Mouse (Mus musculus) forebrain, embryonic 15.5 days (tissue): ENCODE data around the gene Gm43951. TPM values are rescaled to one million over a fixed set of nuclear protein-coding genes. Genes with fewer than 3 reads are reported as not detected.
A peak's percentile ranks its signal among the peaks of the same experiment; 100 is the strongest.
"Not testable (repeated sequence)": the region's sequence is repeated elsewhere in the genome, so short reads cannot be mapped to it uniquely, and the experiment has no call there.

ENCODE experiments used
- ATAC-seq: fragments of 200-750 bp; cut with Nextera tagmentation; replicated peaks from 2 replicates; pipeline ENCODE4 v1.8.0; 2017; ENCODE audit warnings: mild to moderate bottlenecking, moderate TSS enrichment, moderate library complexity
- H3K27ac ChIP-seq: fragments of 300-500 bp; sonication (generic); replicated peaks from 2 replicates; pipeline ENCODE4 v1.5.1; 2015; ENCODE audit warnings: mild to moderate bottlenecking, inconsistent platforms
- H3K27me3 ChIP-seq: fragments of 300-500 bp; sonication (generic); 2 replicates; pipeline ENCODE4 v1.6.1; 2015; ENCODE audit warnings: inconsistent platforms
- H3K36me3 ChIP-seq: fragments of 300-500 bp; sonication (generic); 2 replicates; pipeline ENCODE4 v1.6.1; 2015; ENCODE audit warnings: mild to moderate bottlenecking, inconsistent platforms
- H3K4me1 ChIP-seq: fragments of 300-500 bp; sonication (generic); 2 replicates; pipeline ENCODE4 v1.6.1; 2015; ENCODE audit warnings: inconsistent platforms
- H3K4me2 ChIP-seq: fragments of 300-500 bp; sonication (generic); replicated peaks from 2 replicates; pipeline ENCODE4 v1.6.1; 2015; ENCODE audit warnings: mild to moderate bottlenecking, inconsistent platforms
- H3K4me3 ChIP-seq: fragments of 300-500 bp; sonication (generic); 2 replicates; pipeline ENCODE4 v1.5.1; 2015; ENCODE audit warnings: mild to moderate bottlenecking, inconsistent platforms
- H3K9ac ChIP-seq: fragments of 300-500 bp; sonication (generic); replicated peaks from 2 replicates; pipeline ENCODE4 v1.6.1; 2015; ENCODE audit warnings: mild to moderate bottlenecking, inconsistent platforms
- H3K9me3 ChIP-seq: fragments of 300-500 bp; sonication (generic); 2 replicates; pipeline ENCODE4 v1.6.1; 2016; ENCODE audit warnings: inconsistent platforms
- WGBS: fragments of 180-500 bp; shearing (Covaris S2); methylation state at CpG from one replicate; pipeline ENCODE4 v1.1.7; 2015; ENCODE audit warnings: mixed read lengths; 5-methylcytosine and 5-hydroxymethylcytosine counted together
- polyA plus RNA-seq: library from polyadenylated mRNA; unstranded; fragments of >200 nt; fragmentation: Nextera tagmentation; extraction: Ambion mirVana; gene quantifications from 2 replicates; pipeline ENCODE4 v1.2.1, GENCODE M21; 2015

The Gm43951 gene
- polyA plus RNA-seq, 1 experiment from 2014 or later: 1.4 TPM

DNA sequence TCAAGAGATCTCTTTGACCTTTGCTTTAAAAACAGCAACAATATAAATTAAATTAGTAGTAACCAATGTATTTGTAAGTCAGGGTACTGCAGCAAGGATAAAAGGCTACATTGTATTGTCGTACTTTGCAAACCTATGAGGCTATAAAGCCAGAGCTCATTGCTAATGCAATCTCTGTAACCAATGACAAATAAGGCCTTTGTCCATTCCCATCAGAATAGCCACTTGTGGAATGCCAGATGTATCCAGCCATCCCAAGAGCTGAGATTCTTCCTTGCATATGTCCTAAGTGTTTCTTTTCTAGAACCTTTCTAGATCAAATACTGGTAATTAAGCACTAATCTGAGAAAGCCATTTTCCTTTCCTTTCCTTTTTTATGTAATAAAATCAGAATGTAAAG, 15.8 kb downstream of the Gm43951 start:
- Histone ChIP-seq H3K4me3 (no peak overlapping the region), H3K27me3 (no peaks in the 10 kb centered on the region), H3K4me1 (no peaks in the 10 kb centered on the region), H3K36me3 (peaks cover 46% of the 10 kb centered on the region), H3K9me3 (no peaks in the 10 kb centered on the region), H3K27ac (no peak overlapping the region), H3K9ac (no peak overlapping the region), H3K4me2 (no peak overlapping the region)
- no peak for ATAC-seq
- WGBS: 65% methylated on average over 1 of the region's 1 CpGs

GRCm38 (mm10) chr11:72184252-72184651, 22.4 kb downstream of the Gm43951 start:
- Histone ChIP-seq H3K27me3 (no peaks in the 10 kb centered on the region), H3K4me3 (no peak overlapping the region), H3K4me2 (no peak overlapping the region), H3K27ac (no peak overlapping the region), H3K36me3 (peaks cover 34% of the 10 kb centered on the region), H3K9ac (no peak overlapping the region), H3K4me1 (no peaks in the 10 kb centered on the region), H3K9me3 (no peaks in the 10 kb centered on the region)
- no peak for ATAC-seq
- WGBS: 88% methylated on average over 4 of the region's 4 CpGs

GRCm38 (mm10) chr11:72181136-72181535, 25.5 kb downstream of the Gm43951 start:
- no peak overlapping the region for H3K27ac ChIP-seq
- H3K4me3 ChIP-seq: no peak overlapping the region
- WGBS: 96% methylated on average over 4 of the region's 4 CpGs
- 0 out of 2 replicates have a peak, but pooled peaks cover 4% of the 10 kb centered on the region for H3K4me1 ChIP-seq
- no peak overlapping the region for H3K9ac ChIP-seq
- peaks cover 31% of the 10 kb centered on the region; the same call in 1 of the 2 replicates for H3K36me3 ChIP-seq
- H3K27me3 ChIP-seq: no peaks in the 10 kb centered on the region
- no peaks in the 10 kb centered on the region for H3K9me3 ChIP-seq
- H3K4me2 ChIP-seq: no peak overlapping the region
- ATAC-seq: no peak

GRCm38 (mm10) chr11:72180556-72180955, 26.1 kb downstream of the Gm43951 start:
- Histone ChIP-seq H3K9me3 (no peaks in the 10 kb centered on the region), H3K4me2 (no peak overlapping the region), H3K27me3 (no peaks in the 10 kb centered on the region), H3K4me3 (no peak overlapping the region), H3K9ac (no peak overlapping the region), H3K27ac (no peak overlapping the region), H3K4me1 (0 out of 2 replicates have a peak, but pooled peaks cover 4% of the 10 kb centered on the region), H3K36me3 (peaks cover 37% of the 10 kb centered on the region)
- ATAC-seq: no peak
- 89% methylated on average over 5 of the region's 5 CpGs for WGBS

- no peak overlapping the region for H3K27ac ChIP-seq
- no peak overlapping the region for H3K4me3 ChIP-seq
- ATAC-seq: no peak
- no peaks in the 10 kb centered on the region for H3K27me3 ChIP-seq
- H3K9ac ChIP-seq: no peak overlapping the region
- no peaks in the 10 kb centered on the region for H3K9me3 ChIP-seq
- no peak overlapping the region for H3K4me2 ChIP-seq
- peaks cover 60% of the 10 kb centered on the region for H3K36me3 ChIP-seq
- WGBS: 20% methylated on average over 3 of the region's 3 CpGs
- 0 out of 2 replicates have a peak, but pooled peaks cover 4% of the 10 kb centered on the region for H3K4me1 ChIP-seq
Measured at GRCm38 (mm10) chr11:72176553-72176952, 30.1 kb downstream of the Gm43951 start.

DNA sequence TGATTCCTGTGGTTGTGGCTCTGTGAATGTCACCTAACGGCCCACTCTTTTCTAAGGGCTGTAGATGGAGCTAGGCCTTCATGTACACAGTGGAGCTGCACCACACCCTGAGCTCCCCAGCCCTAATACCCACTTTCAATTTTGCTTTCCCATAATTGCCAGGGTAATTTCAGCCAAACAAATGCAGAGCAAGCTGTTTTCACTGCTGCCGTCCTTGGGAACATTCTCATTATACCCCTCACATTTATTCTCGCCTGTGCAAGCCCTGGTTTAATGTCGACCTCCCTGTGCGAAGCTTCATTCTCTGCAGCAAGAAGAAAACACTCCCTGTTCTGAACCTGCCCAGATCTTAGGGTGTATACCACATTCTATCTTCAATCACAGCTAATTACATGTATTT, 30.7 kb downstream of the Gm43951 start:
- no peaks in the 10 kb centered on the region for H3K9me3 ChIP-seq
- H3K4me1 ChIP-seq: 0 out of 2 replicates have a peak, but pooled peaks cover 4% of the 10 kb centered on the region
- 48% methylated on average over 5 of the region's 5 CpGs for WGBS
- ATAC-seq: no peak
- H3K27ac ChIP-seq: no peak overlapping the region
- H3K36me3 ChIP-seq: peaks cover 57% of the 10 kb centered on the region
- H3K9ac ChIP-seq: no peak overlapping the region
- no peak overlapping the region for H3K4me3 ChIP-seq
- no peaks in the 10 kb centered on the region for H3K27me3 ChIP-seq
- no peak overlapping the region for H3K4me2 ChIP-seq

DNA sequence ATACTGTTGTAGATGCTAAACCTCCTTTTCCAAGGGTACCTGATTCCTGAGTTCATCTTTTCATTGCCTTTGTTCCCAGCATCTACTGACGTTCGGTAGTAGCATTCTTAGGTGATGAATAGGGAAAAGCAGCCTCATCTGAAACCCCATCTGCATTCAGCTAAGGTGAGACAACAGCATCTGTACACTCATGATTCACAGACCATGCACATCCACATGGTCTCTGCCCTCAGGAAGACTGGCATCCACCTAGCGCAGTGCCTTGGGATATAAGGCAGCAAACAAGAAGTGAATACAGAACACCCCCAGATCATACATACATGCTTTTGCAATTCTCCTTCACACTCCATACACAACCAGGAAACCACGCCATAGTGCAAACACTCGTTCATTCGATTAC, 31.9 kb downstream of the Gm43951 start:
- Histone ChIP-seq H3K9me3 (no peaks in the 10 kb centered on the region), H3K4me3 (no peak overlapping the region), H3K9ac (no peak overlapping the region), H3K27ac (no peak overlapping the region), H3K4me1 (0 out of 2 replicates have a peak, but pooled peaks cover 4% of the 10 kb centered on the region), H3K4me2 (no peak overlapping the region), H3K36me3 (peaks cover 58% of the 10 kb centered on the region), H3K27me3 (no peaks in the 10 kb centered on the region)
- no peak for ATAC-seq
- 97% methylated on average over 6 of the region's 6 CpGs for WGBS

GRCm38 (mm10) chr11:72173506-72173905, 33.1 kb downstream of the Gm43951 start:
- WGBS: 94% methylated on average over 5 of the region's 5 CpGs
- Histone ChIP-seq H3K36me3 (peaks cover 63% of the 10 kb centered on the region), H3K4me2 (no peak overlapping the region), H3K9ac (no peak overlapping the region), H3K4me1 (0 out of 2 replicates have a peak, but pooled peaks cover 4% of the 10 kb centered on the region), H3K9me3 (no peaks in the 10 kb centered on the region), H3K27me3 (no peaks in the 10 kb centered on the region), H3K27ac (no peak overlapping the region), H3K4me3 (no peak overlapping the region)
- no peak for ATAC-seq

DNA sequence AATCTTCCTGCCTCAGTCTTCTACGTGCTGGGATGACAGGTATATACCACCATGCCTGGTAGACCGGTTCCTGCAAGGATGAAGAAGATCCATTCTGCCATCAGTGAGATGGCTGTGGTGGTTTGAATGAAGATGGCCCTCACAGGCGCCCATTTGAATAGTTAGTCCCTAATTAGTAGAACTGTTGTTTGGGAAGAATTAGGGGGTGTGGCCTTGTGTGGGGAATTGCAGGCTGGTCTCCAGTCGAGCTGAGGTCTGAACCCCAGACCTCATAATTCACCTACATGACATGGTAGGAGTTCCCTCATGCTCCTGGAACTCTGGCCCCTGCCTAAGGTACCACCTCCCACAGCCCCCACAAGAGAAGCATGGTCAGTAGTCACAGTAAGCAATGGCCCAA, 34.7 kb downstream of the Gm43951 start:
- H3K4me2 ChIP-seq, H3K9ac ChIP-seq, H3K4me3 ChIP-seq, H3K27me3 ChIP-seq, H3K4me1 ChIP-seq, ATAC-seq, H3K9me3 ChIP-seq, H3K27ac ChIP-seq: not testable (repeated sequence)
- peaks cover 64% of the 10 kb centered on the region for H3K36me3 ChIP-seq
- 66% methylated on average over 4 of the region's 4 CpGs for WGBS

DNA sequence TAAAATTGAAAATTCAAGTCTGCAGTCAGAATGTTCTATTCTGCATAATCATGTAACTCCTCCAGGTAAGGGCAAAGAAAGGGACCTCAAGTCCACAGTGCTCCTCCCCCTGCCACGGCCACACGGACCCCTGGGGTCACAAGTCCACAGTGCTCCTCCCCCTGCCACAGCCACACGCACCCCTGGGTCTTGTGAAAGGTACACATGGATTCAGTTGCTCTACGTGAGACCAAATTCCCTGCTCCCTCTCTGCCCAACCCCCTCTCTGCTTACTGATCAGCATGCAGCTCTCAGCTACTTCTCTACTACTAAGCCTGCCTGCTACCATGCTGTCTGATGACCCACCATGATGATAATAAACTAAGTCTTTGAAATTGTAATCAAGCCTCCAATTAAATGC, 36.8 kb downstream of the Gm43951 start:
- Histone ChIP-seq H3K4me3 (no peak overlapping the region), H3K27me3 (no peaks in the 10 kb centered on the region), H3K36me3 (peaks cover 69% of the 10 kb centered on the region), H3K9me3 (no peaks in the 10 kb centered on the region), H3K9ac (no peak overlapping the region), H3K27ac (no peak overlapping the region), H3K4me1 (no peaks in the 10 kb centered on the region), H3K4me2 (no peak overlapping the region)
- no peak for ATAC-seq
- WGBS: 94% methylated on average over 4 of the region's 4 CpGs

- 93% methylated on average over 2 of the region's 2 CpGs for WGBS
- peaks cover 61% of the 10 kb centered on the region for H3K36me3 ChIP-seq
- H3K4me1 ChIP-seq: no peaks in the 10 kb centered on the region
- no peaks in the 10 kb centered on the region for H3K27me3 ChIP-seq
- H3K27ac ChIP-seq: no peak overlapping the region
- H3K4me2 ChIP-seq: no peak overlapping the region
- H3K9me3 ChIP-seq: no peaks in the 10 kb centered on the region
- H3K4me3 ChIP-seq: no peak overlapping the region
- ATAC-seq: no peak
- H3K9ac ChIP-seq: no peak overlapping the region
Measured at GRCm38 (mm10) chr11:72163198-72163597, 43.4 kb downstream of the Gm43951 start.

DNA sequence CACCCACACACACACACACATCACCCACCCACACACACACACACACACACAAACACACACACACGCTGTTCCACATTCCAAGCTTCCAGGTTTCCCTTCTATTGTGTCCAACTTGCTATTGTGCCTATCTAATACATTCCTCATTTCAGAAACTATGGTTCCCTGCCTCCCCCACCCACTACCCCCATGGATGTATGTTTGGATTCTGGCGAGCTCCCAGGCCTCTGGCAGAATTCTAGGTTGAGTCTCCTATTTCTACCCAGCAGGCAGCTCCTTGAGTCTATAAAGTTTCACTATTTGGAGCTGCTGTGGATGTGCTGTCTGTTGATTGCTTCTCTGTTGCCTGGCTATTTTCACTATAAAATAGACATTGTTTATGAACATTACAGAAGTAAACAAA, 50.0 kb downstream of the Gm43951 start:
- Histone ChIP-seq H3K4me2 (no peak overlapping the region), H3K9ac (no peak overlapping the region), H3K9me3 (no peaks in the 10 kb centered on the region), H3K36me3 (peaks cover 36% of the 10 kb centered on the region), H3K27me3 (no peaks in the 10 kb centered on the region), H3K4me3 (no peak overlapping the region), H3K4me1 (peaks cover 19% of the 10 kb centered on the region), H3K27ac (0 out of 2 replicates have a peak overlapping the region, but pooled peaks have one; percentile 80)
- WGBS: 45% methylated on average over 2 of the region's 2 CpGs
- no peak for ATAC-seq

- WGBS: 77% methylated on average over 4 of the region's 4 CpGs
- Histone ChIP-seq H3K36me3 (peaks cover 36% of the 10 kb centered on the region), H3K4me3 (no peak overlapping the region), H3K27me3 (no peaks in the 10 kb centered on the region), H3K27ac (peak overlapping the region; percentile 80), H3K4me2 (no peak overlapping the region), H3K9me3 (no peaks in the 10 kb centered on the region), H3K9ac (no peak overlapping the region), H3K4me1 (peaks cover 19% of the 10 kb centered on the region)
- no peak for ATAC-seq
Measured at GRCm38 (mm10) chr11:72155981-72156428, 50.6 kb downstream of the Gm43951 start.
